Mouse (Mus musculus): ENCODE data around the gene Dennd5a.
A peak's percentile ranks its signal among the peaks of the same experiment; 100 is the strongest.
"Not testable (repeated sequence)": the region's sequence is repeated elsewhere in the genome, so short reads cannot be mapped to it uniquely, and the experiment has no call there.

Gene Dennd5a

GRCm38 (mm10) chr7:109959716-109960612 lies at the start of gene Dennd5a:
Dennd5a (minus strand) TSS chr7:109960470.
- DNase-seq = peak; percentile 87

GRCm38 (mm10) chr7:110009084-110009483 lies 48.8 kb upstream of the Dennd5a start:
- DNase-seq = no peak

- no peak for DNase-seq
These were observed 48.2 kb upstream of the Dennd5a start for GRCm38 (mm10) chr7:110008513-110008912.

GRCm38 (mm10) chr7:110006471-110007195 lies 46.4 kb upstream of the Dennd5a start:
- no peak for DNase-seq

- no peak for DNase-seq
These were observed 45.7 kb upstream of the Dennd5a start for GRCm38 (mm10) chr7:110005976-110006375.

GRCm38 (mm10) chr7:110002968-110003367 lies 42.7 kb upstream of the Dennd5a start:
- peak; percentile 15 for DNase-seq

GRCm38 (mm10) chr7:110002092-110002491 lies 41.8 kb upstream of the Dennd5a start:
- no peak for DNase-seq

GRCm38 (mm10) chr7:109998388-109998787 lies 38.1 kb upstream of the Dennd5a start:
- DNase-seq = no peak

GRCm38 (mm10) chr7:109993157-109993959 lies 33.1 kb upstream of the Dennd5a start:
- DNase-seq = no peak

- DNase-seq = no peak
These were observed 31.0 kb upstream of the Dennd5a start for GRCm38 (mm10) chr7:109991286-109991685.

- not testable (repeated sequence) for DNase-seq
These were observed 26.5 kb upstream of the Dennd5a start, which contains the start of gene Tmem41b for GRCm38 (mm10) chr7:109986775-109987174. Tmem41b (minus strand) TSS chr7:109986929.

GRCm38 (mm10) chr7:109986133-109986669 lies 25.9 kb upstream of the Dennd5a start:
- peak; percentile 98 for DNase-seq

- DNase-seq = no peak
These were observed 25.4 kb upstream of the Dennd5a start for GRCm38 (mm10) chr7:109985661-109986132.

GRCm38 (mm10) chr7:109984608-109985007 lies 24.3 kb upstream of the Dennd5a start:
- not testable (repeated sequence) for DNase-seq

GRCm38 (mm10) chr7:109977131-109977530 lies 16.9 kb upstream of the Dennd5a start:
- not testable (repeated sequence) for DNase-seq

GRCm38 (mm10) chr7:109975966-109976715 lies 15.9 kb upstream of the Dennd5a start:
- no peak for DNase-seq

- DNase-seq = no peak
These were observed 9.3 kb upstream of the Dennd5a start for GRCm38 (mm10) chr7:109969542-109969941.

- no peak for DNase-seq
These were observed 8.7 kb upstream of the Dennd5a start for GRCm38 (mm10) chr7:109968924-109969450.

- no peak for DNase-seq
These were observed 7.7 kb upstream of the Dennd5a start for GRCm38 (mm10) chr7:109967805-109968579.

- DNase-seq = no peak
These were observed 5.4 kb upstream of the Dennd5a start for GRCm38 (mm10) chr7:109965658-109966057.

GRCm38 (mm10) chr7:109963707-109964106 lies 3.4 kb upstream of the Dennd5a start:
- DNase-seq = no peak

Measured in right cerebral cortex, postnatal 25 days (tissue).